Mouse (Mus musculus): ENCODE data around the gene Sctr.

DNA sequence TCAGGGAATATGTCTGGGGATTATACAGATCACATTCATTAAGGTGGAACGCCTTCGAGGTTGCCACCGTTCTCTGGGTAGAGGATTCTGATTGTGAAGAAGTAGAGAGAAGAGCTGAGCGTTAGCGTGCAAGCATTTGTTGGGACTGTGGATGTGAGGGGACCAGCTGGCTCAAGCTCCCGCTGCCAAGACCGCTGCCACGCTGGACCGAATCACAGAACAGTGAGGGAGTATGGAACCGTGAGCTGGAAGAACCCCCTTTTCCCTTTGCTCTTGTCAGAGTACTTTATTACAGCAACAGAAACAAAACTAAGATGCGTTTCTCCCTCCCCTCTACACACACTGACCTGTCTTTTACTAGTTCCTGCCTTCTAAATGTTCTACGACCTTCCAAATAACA lies 5.9 kb downstream of the Sctr start:
- TF ChIP-seq CTCF (IDR thresholded peaks at IDR 0.05; ENCODE audit: control insufficient read depth, insufficient read depth, low read length) (no peak), POLR2A (IDR thresholded peaks at IDR 0.05; ENCODE audit: borderline replicate concordance, control insufficient read depth, low read depth, low read length) (no peak)
